Mouse (Mus musculus) CD8-positive naive resting alpha-beta T cell, adult 2 months (primary cell): ENCODE data around the gene Unkl.
"Not testable (repeated sequence)": the region's sequence is repeated elsewhere in the genome, so short reads cannot be mapped to it uniquely, and the experiment has no call there.

Source experiments
- DNase-seq, 2 experiments: peaks; one replicate each; pipeline ENCODE4 v3.0.0; 2022; ENCODE audit warnings: low read depth in 2 of 2, low spot score in 2 of 2

Unkl gene

DNA sequence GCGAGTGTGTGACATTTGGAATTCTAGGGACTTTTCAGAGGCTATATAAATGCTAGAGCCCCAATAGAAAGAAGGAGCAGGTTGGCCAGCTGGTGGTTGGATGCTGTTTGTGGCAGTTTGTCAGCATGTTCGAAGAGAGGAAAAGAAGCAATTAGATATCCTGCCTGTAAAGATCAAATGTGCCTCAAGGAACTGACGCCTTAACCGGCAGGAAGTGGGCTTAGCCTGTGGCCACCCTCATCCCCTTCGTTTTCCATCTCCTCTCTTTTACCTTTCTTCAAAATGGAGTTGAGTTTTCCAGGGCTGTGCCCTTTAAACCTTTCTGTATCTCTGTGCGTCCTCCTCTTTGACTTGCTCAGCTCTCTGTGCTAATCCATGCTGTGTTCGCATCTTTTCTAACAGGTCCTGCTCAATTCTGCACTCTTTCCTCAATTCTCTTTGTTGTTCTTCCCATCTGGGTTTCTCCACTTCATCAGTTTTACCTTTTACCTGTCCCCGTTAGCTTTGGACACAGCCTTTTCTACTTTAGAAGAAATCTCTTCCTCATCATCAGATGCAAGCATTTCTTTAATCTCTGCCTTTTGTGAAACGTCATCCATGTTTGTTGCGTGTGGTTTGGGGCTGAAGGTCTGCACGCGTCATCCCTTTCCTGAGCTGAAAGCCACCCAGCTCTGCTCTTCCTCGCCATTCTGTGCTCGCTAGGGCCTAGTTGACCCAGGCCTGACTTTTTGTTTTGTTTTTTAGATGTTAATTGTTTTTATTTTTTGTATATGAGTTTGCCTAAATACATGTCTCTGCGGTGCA, 31.5 kb downstream of the Unkl start:
- DNase-seq, result peak; percentile 27 to 49

DNA sequence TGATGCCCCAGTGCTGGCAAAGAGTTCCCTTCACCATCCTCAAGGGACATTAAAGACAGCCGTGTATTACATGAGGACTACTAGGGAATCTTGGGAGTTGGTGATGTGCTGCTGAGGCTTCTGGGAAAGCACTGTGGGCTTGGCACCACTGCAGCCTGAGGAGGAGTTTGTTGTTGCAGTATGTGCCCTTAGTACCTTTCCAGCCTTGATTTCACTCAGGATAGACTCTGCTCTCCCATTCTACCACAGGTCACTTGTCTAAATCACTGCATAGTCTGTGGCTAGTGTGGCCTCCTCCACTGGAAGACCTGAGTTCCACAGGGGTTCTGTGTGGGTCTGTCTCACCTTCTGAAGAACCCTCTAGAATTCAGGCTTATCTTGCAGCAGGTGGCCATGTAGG, 32.5 kb downstream of the Unkl start:
- DNase-seq, result no peak

DNA sequence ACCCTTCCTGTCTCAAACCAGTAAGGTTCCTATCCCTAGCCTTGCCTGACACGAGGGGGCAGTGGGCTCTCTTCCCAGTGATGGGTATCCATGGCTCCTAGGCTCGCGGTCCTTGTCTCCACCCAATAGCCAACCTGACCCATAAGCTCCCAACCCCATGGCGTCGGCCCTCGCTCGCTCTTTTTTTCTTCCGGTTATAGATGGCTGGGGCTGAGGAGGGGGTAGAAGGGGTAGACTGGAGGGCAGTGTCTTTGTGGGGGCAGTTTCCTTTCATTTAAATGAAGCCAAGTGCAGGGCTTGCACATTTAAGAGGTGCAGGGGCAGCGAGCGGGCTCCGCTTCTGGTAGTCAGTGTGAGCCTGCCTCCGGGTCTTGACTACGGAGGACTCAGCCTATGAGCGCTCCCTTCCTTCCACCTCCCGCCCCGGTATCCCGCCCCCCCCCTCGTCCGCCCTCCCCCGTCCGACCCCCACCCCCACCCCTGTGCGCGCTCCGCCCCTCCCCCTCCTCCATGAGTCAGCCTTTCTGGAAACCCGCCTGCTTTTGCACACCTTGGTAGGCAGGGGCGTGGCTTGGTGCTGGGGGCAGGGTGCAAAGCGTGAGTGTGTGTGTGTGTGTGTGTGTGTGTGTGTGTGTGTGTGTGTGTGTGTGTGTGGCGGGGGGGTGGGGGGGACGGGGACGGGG, 33.8 kb downstream of the Unkl start:
- peak; percentile 28 to 42 for DNase-seq

DNA sequence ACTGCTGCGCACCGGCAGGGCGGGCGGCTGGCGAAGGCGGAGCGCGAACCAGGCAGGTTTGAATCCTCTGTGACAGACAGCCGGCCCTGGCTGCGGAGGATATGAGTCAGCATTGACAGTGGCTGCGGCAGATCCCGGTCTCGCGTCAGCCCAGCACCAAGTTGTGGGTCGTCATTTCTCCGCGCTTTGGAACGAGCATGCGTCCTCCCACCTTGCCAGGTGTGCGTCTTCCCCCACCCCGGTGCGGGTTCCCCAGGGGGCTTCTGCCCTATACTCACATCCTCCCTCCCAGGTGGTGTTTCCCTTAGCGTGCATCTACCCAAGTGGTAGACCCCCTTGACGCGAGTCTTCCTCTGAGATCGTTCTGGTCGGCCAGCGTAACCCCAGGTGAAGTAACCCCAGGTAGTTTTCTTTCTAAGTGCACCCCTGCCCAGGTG, 34.3 kb downstream of the Unkl start:
- peak; percentile 29 to 30 for DNase-seq

DNA sequence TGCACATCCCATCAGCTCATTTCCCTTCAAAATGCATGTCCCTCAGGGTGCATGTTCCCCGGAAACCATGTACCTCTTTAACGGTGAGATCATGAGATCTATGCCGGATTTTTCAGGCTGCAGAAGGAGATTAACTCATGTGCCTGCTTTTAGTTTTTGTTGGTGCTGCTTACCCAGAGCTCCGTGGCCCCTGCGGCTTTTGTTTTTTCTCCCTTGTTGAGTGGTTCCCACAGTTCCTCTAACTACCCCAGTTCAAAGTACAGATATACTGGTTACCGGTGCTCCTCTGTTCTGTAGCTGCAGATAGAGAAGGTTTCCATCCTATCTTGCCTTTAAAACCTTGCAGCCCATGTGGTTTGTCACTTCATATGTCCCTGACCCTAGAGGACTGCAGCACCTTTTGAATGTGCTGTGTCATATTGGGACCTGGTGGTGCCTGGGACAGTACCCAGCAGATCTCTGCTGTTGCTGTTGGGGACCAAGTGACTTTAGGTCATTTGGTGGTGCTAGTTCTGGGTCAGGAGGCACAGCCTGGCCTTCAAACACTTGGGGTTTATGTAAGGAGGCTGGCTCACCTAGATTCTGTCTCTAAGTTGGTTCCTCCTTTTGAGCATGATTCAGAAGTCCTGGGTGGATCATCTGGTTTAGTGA, 34.9 kb downstream of the Unkl start:
- no peak for DNase-seq

DNA sequence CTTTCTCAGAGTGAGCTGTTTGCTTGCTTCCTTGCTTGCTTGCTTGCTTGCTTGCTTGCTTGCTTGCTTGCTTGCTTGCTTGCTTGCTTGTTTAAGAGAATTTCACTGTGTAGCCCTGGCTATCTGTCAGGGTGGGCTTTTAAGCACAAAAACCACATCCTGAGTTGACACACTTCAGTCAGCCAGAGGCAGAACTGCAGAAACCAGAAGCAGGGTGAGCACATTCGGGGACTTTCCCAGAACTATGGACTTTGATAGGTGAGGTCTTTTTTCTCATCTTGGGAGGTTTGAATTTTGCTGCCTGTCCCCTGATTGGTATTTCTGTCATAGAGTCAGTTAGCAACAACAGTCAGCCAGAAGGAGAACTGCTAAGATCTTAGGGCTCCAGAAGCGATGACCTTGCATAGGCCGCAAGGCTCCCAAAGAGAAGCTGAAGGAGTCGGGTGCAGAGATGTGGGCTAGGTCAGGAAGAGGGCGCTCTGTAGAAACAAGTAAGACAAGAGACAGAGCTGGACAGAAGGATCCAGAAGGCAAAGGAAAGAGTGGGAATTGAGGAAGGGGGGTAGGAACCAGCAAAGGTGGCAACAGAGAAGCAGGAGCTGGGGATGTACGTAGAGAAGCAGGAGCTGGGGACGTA, 36.5 kb downstream of the Unkl start:
- DNase-seq, result peak; percentile 74 to 75

DNA sequence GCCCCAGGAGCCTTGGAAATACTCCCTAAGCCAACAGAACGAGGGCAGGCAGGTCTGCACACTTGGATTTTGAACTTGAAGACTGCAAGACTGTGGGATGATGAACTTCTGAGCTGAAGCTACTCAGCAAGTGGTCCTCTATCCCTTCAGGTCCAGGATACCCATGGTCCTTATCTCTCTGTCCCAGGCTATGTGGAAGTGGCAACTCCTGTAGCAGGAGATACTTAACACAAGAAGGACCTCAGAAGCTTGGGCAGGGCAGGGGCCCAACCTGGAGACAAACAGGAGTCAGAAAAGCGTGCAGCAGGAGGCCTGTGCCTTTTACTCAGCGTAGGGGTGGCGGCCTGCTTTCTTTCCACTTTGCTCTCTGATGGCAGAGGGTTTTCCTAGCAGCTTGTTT, 37.5 kb downstream of the Unkl start:
- no peak for DNase-seq

DNA sequence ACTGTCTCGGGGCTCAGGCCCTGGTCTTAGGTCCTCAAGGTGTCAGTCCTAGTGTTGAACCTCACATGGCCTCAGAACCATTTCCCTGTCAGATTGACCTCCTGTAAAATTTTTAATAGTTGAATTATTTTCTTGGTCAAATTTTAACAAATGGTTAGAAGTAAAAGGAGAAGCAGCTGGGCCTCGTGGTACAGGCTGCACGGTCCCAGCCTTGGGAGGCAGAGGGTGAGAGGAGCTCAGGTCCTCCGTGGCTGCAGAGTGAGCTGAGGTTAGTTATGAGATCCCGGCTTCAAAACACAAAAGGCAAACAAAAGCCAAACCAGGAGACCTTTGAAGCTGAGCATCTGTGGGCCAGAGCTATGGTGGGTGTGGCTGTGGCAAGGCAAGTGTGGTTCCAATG, 39.8 kb downstream of the Unkl start:
- no peak for DNase-seq

DNA sequence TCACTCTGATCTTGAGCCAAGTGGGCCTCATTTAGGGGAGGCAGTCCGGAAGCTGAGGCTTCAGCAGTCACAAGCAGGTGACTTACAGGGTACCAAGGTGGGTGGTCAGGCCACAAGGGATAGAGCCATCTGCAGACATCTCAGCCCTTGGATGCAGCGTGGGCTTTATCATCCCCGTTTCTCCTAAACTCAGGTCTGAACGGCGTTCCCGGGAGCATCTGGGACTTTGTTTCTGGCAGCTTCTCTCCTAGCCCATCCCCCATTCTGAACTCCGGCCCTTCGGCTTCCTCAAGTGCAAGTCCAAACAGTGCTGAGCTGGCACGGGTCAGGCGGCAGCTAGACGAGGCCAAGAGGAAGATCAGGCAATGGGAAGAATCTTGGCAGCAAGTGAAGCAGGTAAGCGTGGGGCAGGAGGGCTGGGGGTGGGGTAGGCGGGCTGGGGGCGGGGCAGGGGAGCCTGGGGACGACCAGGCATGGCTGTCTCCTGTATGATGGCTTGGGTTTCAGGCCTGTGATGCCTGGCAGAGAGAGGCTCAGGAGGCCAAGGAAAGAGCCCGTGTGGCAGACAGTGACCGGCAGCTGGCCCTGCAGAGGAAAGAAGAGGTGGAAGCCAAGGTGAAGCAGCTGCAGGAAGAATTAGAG, 41.9 kb downstream of the Unkl start:
- DNase-seq, result not testable (repeated sequence)

DNA sequence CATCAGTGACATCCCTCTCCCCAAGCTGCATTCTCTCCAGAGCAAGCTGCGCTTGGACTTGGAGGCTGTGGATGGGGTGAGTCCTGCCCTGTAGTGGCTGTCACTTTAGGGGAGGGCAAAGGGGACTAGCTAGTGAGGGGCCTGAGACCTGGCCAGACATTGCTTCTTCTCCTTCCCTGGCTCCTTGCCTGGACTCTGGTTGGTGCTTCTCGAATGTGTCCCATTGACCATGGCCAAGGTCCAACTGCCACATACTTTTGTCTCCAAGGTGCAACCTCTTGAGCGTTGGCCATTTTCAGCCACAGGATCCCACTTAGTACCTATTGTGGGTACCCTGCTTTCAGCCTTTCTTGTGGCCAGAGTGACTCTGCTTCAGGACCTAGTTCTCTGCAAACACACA, 42.5 kb downstream of the Unkl start:
- no peak for DNase-seq

DNA sequence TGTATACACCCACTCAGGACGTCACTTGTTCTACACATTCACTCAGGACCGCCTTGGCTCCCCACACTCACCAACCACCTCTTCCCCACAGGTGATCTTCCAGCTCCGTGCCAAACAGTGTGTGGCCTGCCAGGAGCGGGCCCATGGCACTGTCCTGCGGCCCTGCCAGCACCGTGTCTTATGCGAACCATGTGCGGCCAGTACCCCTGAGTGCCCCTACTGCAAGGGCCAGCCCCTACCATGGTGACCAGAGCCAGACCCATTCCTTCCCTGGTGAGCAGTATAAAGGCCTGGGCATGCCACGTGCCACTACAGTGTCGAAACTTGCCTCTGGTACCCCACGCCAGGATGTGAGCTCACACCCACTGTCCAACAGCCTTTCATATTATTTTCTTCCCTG, 43.4 kb downstream of the Unkl start:
- not testable (repeated sequence) for DNase-seq

DNA sequence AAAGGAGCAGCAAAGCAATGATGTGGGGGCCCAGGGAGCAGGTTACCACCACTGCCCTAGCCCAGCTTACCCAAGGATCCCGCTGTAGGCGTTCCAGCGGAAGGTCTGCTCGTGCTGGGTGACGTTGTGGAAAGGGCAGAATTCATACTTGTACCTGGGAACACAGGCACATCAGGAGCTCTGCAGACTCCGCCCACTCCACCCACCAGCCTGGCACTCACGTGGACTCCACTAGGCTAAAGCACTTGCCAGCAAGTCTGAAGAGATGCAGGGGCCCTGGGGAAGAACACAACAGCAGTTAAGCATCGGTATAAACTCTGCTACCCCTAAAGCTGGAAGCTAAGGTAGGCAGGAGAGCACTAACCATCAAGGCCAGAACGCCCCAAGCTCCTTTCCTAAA, 47.4 kb downstream of the Unkl start:
- DNase-seq, result no peak

DNA sequence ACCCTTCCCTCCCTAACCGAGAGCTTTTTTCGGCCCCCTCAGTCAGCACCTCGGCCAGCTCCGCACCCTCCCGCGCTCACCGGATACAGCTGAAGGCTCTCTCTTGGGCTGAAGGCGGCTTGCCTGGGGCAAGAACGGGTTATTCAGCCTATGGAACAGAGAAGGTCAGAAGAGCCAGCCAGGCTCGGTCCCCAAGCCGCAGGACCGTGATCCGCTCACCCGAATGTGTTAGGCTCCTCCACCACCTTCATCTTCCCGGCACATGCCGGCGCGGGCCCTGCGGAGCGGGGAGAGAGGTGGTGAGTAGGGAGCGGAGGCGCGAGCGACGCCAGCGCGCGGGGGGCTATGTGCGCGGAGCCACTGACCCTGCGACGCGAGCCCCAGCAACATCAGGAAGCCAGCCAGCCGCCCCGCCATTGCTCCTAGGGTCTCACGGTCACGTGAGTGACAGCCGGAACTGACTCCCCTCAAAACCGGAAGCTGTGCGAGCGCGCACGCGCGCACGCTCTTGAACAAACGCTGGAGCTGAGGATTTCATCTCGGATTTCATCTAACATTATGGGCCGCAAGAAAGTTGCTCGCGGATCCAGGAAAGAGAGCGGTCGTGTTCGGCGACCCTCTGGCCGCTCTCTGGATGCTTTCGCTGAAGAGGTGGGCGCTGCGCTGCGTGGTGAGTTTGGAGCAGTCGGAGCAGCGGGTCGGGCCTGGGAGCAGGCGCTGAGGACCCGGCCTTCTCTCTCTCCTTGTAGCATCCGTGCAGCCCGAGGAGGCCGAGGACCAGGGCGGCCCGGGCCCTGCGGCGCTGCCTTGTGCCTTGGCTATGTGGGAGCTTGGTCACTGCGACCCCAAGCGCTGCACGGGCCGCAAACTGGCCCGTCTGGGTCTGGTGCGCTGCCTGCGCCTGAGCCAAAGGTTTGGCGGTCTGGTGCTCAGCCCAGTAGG, 51.8 kb downstream of the Unkl start, which contains the start of the genes Gnptg and Tsr3:
Gnptg (minus strand) TSS at position 430 of the 942 bp plus-strand sequence.
Tsr3 (plus strand) TSS at position 476 of the 942 bp plus-strand sequence.
- DNase-seq, result peak; percentile 78 to 84

DNA sequence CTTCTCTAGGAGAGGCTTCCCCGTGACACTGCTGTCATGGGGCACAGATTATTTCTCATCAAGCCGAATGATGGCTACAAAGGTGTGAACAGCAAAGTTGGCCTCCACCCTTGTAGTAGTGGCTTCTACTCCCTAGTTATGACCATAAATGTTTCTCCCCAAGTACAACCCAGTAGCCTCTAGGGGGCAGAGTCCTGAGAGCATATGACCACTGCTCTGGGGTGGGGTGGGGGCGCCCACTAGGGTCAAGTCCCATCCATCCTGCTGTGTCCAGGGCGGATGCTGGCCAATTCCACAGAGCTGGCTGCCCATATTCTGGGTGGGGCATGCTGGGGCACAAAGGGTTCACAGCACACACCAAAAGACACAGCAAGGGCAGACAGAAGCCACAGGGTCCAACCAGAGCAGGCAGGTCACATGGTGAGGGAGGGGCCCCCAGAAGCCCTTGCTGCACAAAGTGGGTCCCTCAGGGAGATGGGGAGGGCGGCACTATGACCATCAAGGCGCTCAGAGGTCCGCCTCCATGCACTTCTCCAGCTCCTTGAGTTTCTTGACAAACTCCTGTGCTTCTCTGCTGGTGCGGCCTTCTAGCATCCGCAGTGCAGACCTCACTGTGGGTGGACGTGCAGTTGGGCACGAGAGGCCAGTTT, 55.1 kb downstream of the Unkl start:
- DNase-seq, result no peak

DNA sequence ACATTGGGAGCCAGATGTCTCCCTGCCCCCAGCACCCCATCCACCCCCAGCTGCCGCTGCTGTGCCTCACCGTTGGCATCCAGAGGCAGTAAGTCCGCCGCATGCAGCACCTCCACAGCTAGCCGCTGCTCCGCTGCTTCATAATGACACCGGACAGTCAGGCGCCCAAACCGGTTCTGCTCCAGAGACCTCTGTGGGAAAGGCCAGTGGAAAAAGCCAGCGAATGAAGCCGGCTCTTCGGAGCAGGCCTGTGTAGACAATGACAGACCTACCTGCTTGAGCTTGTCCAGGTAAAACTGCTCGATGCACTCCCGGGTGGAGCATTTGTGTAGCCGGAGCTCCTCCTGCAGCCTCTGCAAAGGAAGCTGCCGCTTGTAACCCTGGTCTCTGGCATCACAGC, 56.0 kb downstream of the Unkl start:
- DNase-seq, result no peak

DNA sequence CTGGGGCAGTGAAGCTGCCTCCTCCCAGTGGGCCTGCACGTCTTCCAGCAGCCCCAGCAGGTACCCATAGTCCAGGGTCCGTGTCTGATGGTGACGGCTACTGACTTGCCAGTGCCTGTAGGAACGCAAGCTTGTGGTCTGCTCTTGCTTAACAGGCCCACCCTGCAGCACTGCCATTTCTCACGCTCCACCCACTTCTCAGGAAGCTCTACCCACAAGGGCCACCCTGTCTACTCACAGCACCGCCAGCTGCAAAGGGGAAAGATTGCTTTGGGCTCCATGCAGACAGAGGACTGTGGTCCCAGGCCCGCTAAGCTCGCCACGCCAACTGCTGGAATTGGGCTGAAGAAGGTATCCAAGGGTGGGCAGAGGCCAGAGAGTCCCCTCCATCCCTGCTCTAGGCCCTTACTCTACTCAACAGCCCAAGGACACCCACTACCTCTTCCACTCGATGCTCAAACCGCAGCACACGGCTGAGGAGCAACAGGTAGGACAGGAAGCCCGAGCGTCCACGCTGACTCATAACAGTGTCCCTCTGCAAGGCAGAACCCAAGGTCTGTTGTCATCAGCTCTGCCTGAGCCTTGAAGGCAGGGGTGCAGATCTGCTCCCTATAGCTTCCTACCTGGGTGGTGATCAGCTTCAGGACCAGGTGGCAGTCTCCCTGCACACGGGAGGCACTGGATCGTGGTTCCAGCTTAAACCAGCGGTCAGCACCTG, 60.0 kb downstream of the Unkl start:
- no peak for DNase-seq

DNA sequence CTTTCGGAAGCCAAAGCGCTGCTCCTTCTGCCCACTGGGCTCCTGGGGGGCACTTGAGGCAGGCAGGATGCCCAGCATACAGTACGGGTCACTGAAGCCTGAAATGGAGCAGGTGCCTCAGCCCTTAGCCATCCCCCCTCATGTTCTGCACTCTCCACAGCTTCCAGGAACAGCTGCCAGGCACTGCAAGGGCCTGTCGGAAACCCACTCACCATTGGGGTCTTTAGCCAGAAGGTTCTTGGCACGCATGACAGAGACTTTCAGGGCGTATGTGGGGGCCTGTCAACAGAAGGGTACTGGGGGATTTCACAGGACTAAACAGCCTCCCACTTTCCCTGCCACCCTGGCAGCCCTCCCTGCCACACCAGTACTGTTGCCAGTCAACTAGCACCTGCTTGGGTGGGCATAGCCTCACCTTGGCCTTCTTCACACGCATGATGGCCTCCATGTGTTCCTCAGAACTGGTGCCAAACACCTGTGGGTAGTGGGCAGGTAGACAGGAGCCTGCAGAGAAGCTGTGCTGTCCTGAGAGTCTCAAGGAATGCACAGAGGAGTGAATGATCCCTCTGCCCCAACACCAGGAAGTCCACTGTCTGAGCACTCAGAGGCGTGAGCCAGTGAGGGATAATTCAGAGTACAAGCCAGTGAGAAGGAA, 62.1 kb downstream of the Unkl start:
- DNase-seq, result no peak

DNA sequence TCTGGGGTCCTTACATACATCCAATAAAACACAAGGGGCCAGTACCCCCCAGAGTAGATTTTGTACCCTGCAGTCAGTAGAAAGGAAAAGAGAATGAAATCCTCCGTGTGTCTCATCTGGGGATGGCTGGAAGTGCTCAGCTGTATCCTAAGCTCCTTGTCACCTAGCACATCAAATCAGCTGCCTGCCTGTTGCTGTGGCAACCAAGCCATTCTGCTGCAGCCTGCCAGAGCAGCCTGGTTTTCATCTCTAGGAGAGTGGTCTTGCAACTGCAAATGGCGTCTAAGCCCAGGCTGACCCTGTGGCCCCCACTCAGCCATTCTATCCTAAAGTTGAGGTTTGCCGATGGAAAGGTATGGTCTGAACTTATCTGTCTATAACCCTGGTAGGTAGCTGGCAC, 64.4 kb downstream of the Unkl start:
- DNase-seq, result no peak
